Mouse (Mus musculus) myocyte (in vitro differentiated cells): ENCODE results near the gene Fam167b.

Experiments used
- E2F4 ChIP-seq: IDR thresholded peaks from one replicate; pipeline ENCODE4 v1.6.1; 2011; ENCODE audit warnings: mild to moderate bottlenecking, control low read depth, moderate library complexity; ENCODE audit not compliant: insufficient read depth
- MYOG ChIP-seq, 3 experiments: IDR thresholded peaks; one replicate each; pipeline ENCODE4 v1.6.1; 2011; ENCODE audit warnings: control low read depth in 2 of 3, low read depth in 2 of 3, mild to moderate bottlenecking in 2 of 3; ENCODE audit not compliant: insufficient read length in 2 of 3, control insufficient read depth in 1 of 3, insufficient read depth in 1 of 3
- POLR2A ChIP-seq: IDR thresholded peaks from one replicate; pipeline ENCODE4 v1.6.1; 2011; ENCODE audit warnings: low read depth, mild to moderate bottlenecking, control low read depth, moderate library complexity; ENCODE audit not compliant: insufficient read length
- TCF12 ChIP-seq: IDR thresholded peaks from one replicate; pipeline ENCODE4 v1.6.1; 2011; ENCODE audit warnings: mild to moderate bottlenecking, control low read depth; ENCODE audit not compliant: poor library complexity, insufficient read depth, severe bottlenecking
- USF1 ChIP-seq: IDR thresholded peaks from one replicate; pipeline ENCODE4 v1.6.1; 2011; ENCODE audit warnings: low read depth, mild to moderate bottlenecking, control low read depth, moderate library complexity

- TF ChIP-seq POLR2A (no peak), E2F4 (no peak), MYOG (IDR thresholded peaks at IDR 0.05; ENCODE audit: control insufficient read depth in 1 of 3, insufficient read depth in 1 of 3, insufficient read length in 2 of 3, low read depth in 2 of 3) (peak in 2 of 3 experiments; percentile 63 to 68), TCF12 (no peak), USF1 (no peak)
Observed at GRCm38 (mm10) chr4:129576863-129577491, 1.4 kb downstream of the Fam167b start.
